Comparison of ENCODE assay signal across 31 mouse cellular contexts in genomic region chr12:89159353-89159752, GRCm38 (mm10).
A peak's percentile ranks its signal among the peaks of the same experiment; 100 is the strongest.
DNase-seq lines count a peak whose midpoint lies in the region; ATAC-seq and TF ChIP-seq lines count a peak whose summit lies in the region.
"Had no signal": no experiment of that assay in that cellular context is flagged by ENCODE, and none has a peak within 500 bp of the region (broad histone marks: within the 10 kb centered on the region; RNA-seq: fewer than 3 reads in every experiment).

No protein-coding gene starts in this region.

- no peak for TF ChIP-seq CTCF in lung, embryonic 14.5 days (IDR thresholded peaks at IDR 0.05; ENCODE audit: low read depth)
- TF ChIP-seq CTCF in lung, adult 2 months (IDR thresholded peaks at IDR 0.05; ENCODE audit: insufficient read depth, low read length): no peak

- no peak for TF ChIP-seq POLR2A in lung, adult 2 months (IDR thresholded peaks at IDR 0.05; ENCODE audit: borderline replicate concordance, extremely low read depth, low read depth, low read length)

- no peaks in the 10 kb centered on the region for H3K36me3 ChIP-seq in lung, embryonic 14.5 days (ENCODE audit: insufficient read depth)
- H3K36me3 ChIP-seq in hindbrain, embryonic 10.5 days: no peaks in the 10 kb centered on the region
- H3K36me3 ChIP-seq: embryonic facial prominence, embryonic 10.5 days; embryonic facial prominence, embryonic 15.5 days; heart, embryonic 12.5 days; kidney, embryonic 15.5 days; limb, embryonic 10.5 days; limb, embryonic 15.5 days; liver, embryonic 15.5 days; midbrain, embryonic 10.5 days; midbrain, embryonic 15.5 days; neural tube, embryonic 12.5 days; stomach, embryonic 15.5 days had no signal

- peak; percentile 7 for DNase-seq in gastrocnemius, adult 18-20 months (ENCODE audit: low spot score)
- DNase-seq in gastrocnemius, postnatal 14 days: no peak
- DNase-seq in lung, embryonic 14.5 days: peak; percentile 12
- no peak for DNase-seq in lung, adult 2 months
- DNase-seq in lung, postnatal 10 days: peak; percentile 54
- DNase-seq in skeletal muscle tissue, adult 2 months (ENCODE audit: low read depth, low spot score): peak; percentile 15
- no peak for DNase-seq in hindbrain, embryonic 10.5 days (ENCODE audit: low spot score)
- DNase-seq: adrenal gland, adult 2 months; adrenal gland, postnatal 36 days; cerebellum, adult 2 months; cerebellum, postnatal 25 days; gastrocnemius, postnatal 25 days; heart, postnatal 4 days; kidney, adult 11 months; thymus, postnatal 14 days had no signal

- no peak overlapping the region for H3K27ac ChIP-seq in lung, embryonic 14.5 days (ENCODE audit: low read depth)
- H3K27ac ChIP-seq in hindbrain, embryonic 10.5 days: no peak overlapping the region
- H3K27ac ChIP-seq: embryonic facial prominence, embryonic 10.5 days; embryonic facial prominence, embryonic 15.5 days; forebrain, embryonic 13.5 days; hindbrain, embryonic 14.5 days; kidney, embryonic 15.5 days; limb, embryonic 10.5 days; limb, embryonic 15.5 days; liver, embryonic 15.5 days; midbrain, embryonic 10.5 days; midbrain, embryonic 15.5 days; neural tube, embryonic 12.5 days; stomach, embryonic 15.5 days had no signal

- WGBS in lung, embryonic 14.5 days: 57% methylated on average over 8 of the region's 8 CpGs
- WGBS in lung, adult 2 months: 48% methylated on average over 8 of the region's 8 CpGs
- WGBS in hindbrain, embryonic 10.5 days: 67% methylated on average over 8 of the region's 8 CpGs

- H3K9ac ChIP-seq in lung, embryonic 14.5 days: no peak overlapping the region
- H3K9ac ChIP-seq: embryonic facial prominence, embryonic 15.5 days; forebrain, embryonic 13.5 days; heart, embryonic 12.5 days; hindbrain, embryonic 14.5 days; kidney, embryonic 15.5 days; limb, embryonic 15.5 days; liver, embryonic 15.5 days; midbrain, embryonic 15.5 days; neural tube, embryonic 12.5 days; stomach, embryonic 15.5 days had no signal

- no peak overlapping the region for H3K4me2 ChIP-seq in lung, embryonic 14.5 days
- H3K4me2 ChIP-seq: embryonic facial prominence, embryonic 15.5 days; forebrain, embryonic 13.5 days; heart, embryonic 12.5 days; hindbrain, embryonic 14.5 days; kidney, embryonic 15.5 days; limb, embryonic 15.5 days; liver, embryonic 15.5 days; midbrain, embryonic 15.5 days; neural tube, embryonic 12.5 days; stomach, embryonic 15.5 days had no signal

- no peaks in the 10 kb centered on the region for H3K9me3 ChIP-seq in lung, embryonic 14.5 days (ENCODE audit: low read depth, low read length)
- H3K9me3 ChIP-seq in hindbrain, embryonic 10.5 days: no peaks in the 10 kb centered on the region
- H3K9me3 ChIP-seq: embryonic facial prominence, embryonic 10.5 days; embryonic facial prominence, embryonic 15.5 days; forebrain, embryonic 13.5 days; heart, embryonic 12.5 days; kidney, embryonic 15.5 days; limb, embryonic 10.5 days; limb, embryonic 15.5 days; liver, embryonic 15.5 days; midbrain, embryonic 10.5 days; midbrain, embryonic 15.5 days; neural tube, embryonic 12.5 days; stomach, embryonic 15.5 days had no signal

- intact Hi-C loops in gastrocnemius, postnatal 14 days (cut with DNase I; ENCODE audit: low total_unique reads): no loop called here

- H3K4me1 ChIP-seq in lung, embryonic 14.5 days (ENCODE audit: insufficient read depth): no peaks in the 10 kb centered on the region
- no peaks in the 10 kb centered on the region for H3K4me1 ChIP-seq in lung, adult 2 months (ENCODE audit: control insufficient read depth, insufficient read depth, low read length)
- H3K4me1 ChIP-seq in hindbrain, embryonic 10.5 days (replicated peaks): no peaks in the 10 kb centered on the region
- H3K4me1 ChIP-seq: embryonic facial prominence, embryonic 15.5 days; forebrain, embryonic 13.5 days; heart, embryonic 12.5 days; kidney, embryonic 15.5 days; limb, embryonic 10.5 days; limb, embryonic 15.5 days; liver, embryonic 15.5 days; midbrain, embryonic 10.5 days; midbrain, embryonic 15.5 days; neural tube, embryonic 12.5 days; stomach, embryonic 15.5 days had no signal

- no peak for ATAC-seq in lung, embryonic 14.5 days (ENCODE audit: insufficient read depth)
- no peak for ATAC-seq in inflammation-experienced regulatory T-cells, adult 6 months
- ATAC-seq: activated CD4-positive, CD25-positive, alpha-beta regulatory T cell, adult 4 months; forebrain, embryonic 13.5 days; midbrain, embryonic 15.5 days had no signal

- no peaks in the 10 kb centered on the region for H3K27me3 ChIP-seq in lung, embryonic 14.5 days (ENCODE audit: insufficient read depth, low read length)
- no peaks in the 10 kb centered on the region for H3K27me3 ChIP-seq in hindbrain, embryonic 10.5 days (ENCODE audit: insufficient read depth, poor library complexity, severe bottlenecking)
- H3K27me3 ChIP-seq: CH12.LX; embryonic facial prominence, embryonic 15.5 days; forebrain, embryonic 13.5 days; heart, embryonic 12.5 days; kidney, embryonic 15.5 days; limb, embryonic 15.5 days; liver, embryonic 15.5 days; midbrain, embryonic 15.5 days; neural tube, embryonic 12.5 days; stomach, embryonic 15.5 days had no signal

- no peak overlapping the region for H3K4me3 ChIP-seq in lung, embryonic 14.5 days (ENCODE audit: low read depth, low read length)
- no peak overlapping the region for H3K4me3 ChIP-seq in lung, adult 2 months (replicated peaks; ENCODE audit: extremely low read depth, low read depth, low read length)
- no peak overlapping the region for H3K4me3 ChIP-seq in hindbrain, embryonic 10.5 days
- H3K4me3 ChIP-seq: embryonic facial prominence, embryonic 10.5 days; embryonic facial prominence, embryonic 15.5 days; forebrain, embryonic 13.5 days; heart, embryonic 12.5 days; kidney, embryonic 15.5 days; limb, embryonic 10.5 days; limb, embryonic 15.5 days; liver, embryonic 15.5 days; midbrain, embryonic 10.5 days; midbrain, embryonic 15.5 days; neural tube, embryonic 12.5 days; stomach, embryonic 15.5 days had no signal

Comparison
In these comparisons a context has a peak if more than half of its experiments do, and no peak if none do; other contexts are left out.
1. DNase-seq: peak in gastrocnemius, adult 18-20 months (single experiment), lung, embryonic 14.5 days (single experiment), lung, postnatal 10 days (single experiment) and skeletal muscle tissue, adult 2 months (single experiment); none in gastrocnemius, postnatal 14 days (single experiment), lung, adult 2 months (single experiment) and hindbrain, embryonic 10.5 days (single experiment).